Mouse (Mus musculus): Measurements from ENCODE around the gene Ankrd26. TPM values are rescaled to one million over a fixed set of nuclear protein-coding genes. Genes with fewer than 3 reads are reported as not detected.
A peak's percentile ranks its signal among the peaks of the same experiment; 100 is the strongest.

The Ankrd26 gene
- polyA plus RNA-seq, 1 experiment, result 0.08 TPM

DNA sequence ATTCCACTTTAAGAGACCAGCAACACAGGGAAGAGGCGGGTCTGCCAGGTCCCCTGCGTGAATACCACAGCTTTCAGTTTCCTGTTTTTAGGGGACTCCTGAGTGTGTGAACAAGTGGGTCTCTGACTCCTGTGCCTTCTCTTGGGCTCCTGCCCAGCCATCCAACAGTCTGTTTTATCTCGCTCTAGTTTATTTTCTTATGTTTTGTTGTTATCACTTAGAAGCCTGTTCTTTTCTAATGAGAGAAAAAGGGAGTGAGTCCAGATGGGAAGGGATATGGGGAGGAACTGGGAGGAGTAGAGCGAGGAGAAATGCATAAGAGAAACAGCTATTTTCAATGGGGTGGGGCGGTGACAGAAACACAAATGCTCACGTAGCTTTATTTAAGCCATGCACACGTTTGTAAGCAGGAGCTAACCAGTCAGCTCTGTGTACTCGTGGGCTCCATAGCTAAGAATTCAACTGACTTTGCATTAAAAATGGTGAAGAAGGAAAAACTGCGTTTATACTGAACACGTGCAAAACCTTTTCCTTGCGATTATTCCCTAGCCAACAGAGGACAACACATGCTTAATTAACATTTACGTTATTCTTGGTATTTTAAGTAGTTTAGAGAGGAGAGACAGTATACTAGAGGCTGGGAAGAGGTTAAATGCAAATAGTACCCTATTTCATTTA is 48.6 kb downstream of the Ankrd26 start:
- peaks cover 61% of the 10 kb centered on the region for H3K36me3 ChIP-seq (ENCODE audit: control insufficient read depth)

DNA sequence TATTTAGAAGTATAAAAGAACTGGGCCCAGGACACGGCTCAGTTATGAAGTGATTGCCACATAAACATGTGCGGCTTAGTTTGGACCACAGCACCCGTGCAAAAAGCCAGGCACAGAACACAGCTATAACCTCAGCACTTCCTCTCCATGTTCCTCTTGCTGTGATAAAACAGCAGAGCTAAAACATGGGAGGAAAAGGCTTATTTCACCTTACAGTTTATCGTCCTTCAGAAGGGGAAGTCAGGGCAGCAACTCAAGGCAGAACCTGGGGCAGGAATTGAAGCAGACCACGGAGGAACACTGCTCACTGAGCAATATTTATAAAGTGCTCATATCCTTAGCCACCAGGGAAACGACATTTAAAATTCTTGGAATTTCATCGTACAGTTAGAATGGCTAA is 63.0 kb downstream of the Ankrd26 start:
- peaks cover 19% of the 10 kb centered on the region for H3K36me3 ChIP-seq (ENCODE audit: control insufficient read depth)
- no peak overlapping the region for H3K4me3 ChIP-seq (replicated peaks)
- H3K4me1 ChIP-seq (ENCODE audit: control insufficient read depth), result no peaks in the 10 kb centered on the region
- no peaks in the 10 kb centered on the region for H3K27me3 ChIP-seq (ENCODE audit: control insufficient read depth)
- TF ChIP-seq GATA1 (IDR thresholded peaks at IDR 0.05; ENCODE audit: low read length), result no peak
- no peak for TF ChIP-seq TAL1 (IDR thresholded peaks at IDR 0.05; ENCODE audit: low read length)
- H3K9me3 ChIP-seq (ENCODE audit: control insufficient read depth, low read length), result no peaks in the 10 kb centered on the region

More for the DNA sequence above, 48.6 kb downstream of the Ankrd26 start:
- Histone ChIP-seq H3K27me3 (ENCODE audit: control insufficient read depth) (no peaks in the 10 kb centered on the region), H3K4me1 (ENCODE audit: control insufficient read depth) (no peaks in the 10 kb centered on the region), H3K4me3 (replicated peaks) (no peak overlapping the region), H3K9me3 (ENCODE audit: control insufficient read depth, low read length) (no peaks in the 10 kb centered on the region)
- TF ChIP-seq TAL1 (IDR thresholded peaks at IDR 0.05; ENCODE audit: low read length) (no peak), GATA1 (IDR thresholded peaks at IDR 0.05; ENCODE audit: low read length) (no peak)

DNA sequence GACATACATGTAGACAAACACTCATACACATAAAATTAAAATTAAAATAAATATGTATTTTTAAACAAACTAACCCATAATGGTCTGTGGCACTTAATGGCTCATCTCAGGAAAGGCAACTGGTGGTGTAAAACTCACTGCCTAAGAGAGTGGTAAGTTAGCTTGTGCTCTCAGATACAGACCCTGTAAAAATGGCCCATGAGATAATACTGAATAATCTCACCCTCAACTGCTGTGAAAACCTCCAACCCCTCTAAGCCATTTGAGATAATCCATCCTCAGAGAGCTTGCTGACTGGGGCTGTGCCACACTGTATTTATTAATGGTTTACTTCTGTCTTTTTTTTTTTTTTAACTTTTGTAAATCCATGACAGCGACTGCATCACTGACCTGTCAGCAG is 79.9 kb downstream of the Ankrd26 start:
- Histone ChIP-seq H3K4me3 (replicated peaks) (no peak overlapping the region), H3K9me3 (ENCODE audit: control insufficient read depth, low read length) (no peaks in the 10 kb centered on the region), H3K27me3 (ENCODE audit: control insufficient read depth) (peaks cover 33% of the 10 kb centered on the region), H3K4me1 (ENCODE audit: control insufficient read depth) (peaks cover 9% of the 10 kb centered on the region), H3K36me3 (ENCODE audit: control insufficient read depth) (no peaks in the 10 kb centered on the region)
- TF ChIP-seq GATA1 (IDR thresholded peaks at IDR 0.05; ENCODE audit: low read length), result no peak
- TF ChIP-seq TAL1 (IDR thresholded peaks at IDR 0.05; ENCODE audit: low read length), result no peak

DNA sequence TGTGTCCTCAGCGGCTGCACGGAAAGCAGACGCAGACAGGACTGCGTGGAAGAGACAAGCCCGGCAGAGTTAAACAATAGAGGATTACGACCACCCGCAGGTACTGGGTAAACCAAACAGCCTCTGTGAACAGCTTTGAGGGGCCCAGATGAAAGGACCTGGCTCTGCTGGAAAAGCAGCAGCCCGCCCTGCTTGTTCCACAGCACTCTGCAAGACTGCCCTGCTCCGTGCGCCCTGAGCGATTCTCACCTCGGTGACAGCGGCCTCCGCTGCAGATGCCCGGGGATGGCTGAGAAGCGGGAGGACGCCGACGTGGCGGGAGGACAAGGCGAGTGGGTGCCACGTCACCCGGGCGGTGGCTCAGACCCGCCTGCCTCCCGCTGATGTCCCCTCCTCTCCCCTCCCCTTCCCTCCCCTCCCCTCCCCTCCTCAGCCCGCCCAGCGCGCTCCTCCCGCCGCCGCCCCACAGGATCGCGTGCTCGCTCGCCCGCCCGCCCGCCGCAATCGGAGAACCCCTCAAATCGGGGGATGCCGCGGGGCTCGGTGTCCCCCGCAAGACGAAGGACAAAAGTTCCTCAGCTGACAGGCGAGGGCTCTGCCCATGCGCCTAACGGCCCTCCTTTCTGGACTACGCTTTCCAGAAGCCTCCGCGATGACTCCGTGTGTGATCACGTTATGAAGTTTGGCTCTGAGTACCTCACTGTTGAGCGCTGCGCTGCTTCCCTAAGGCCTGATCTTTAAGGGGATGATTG is 82.9 kb downstream of the Ankrd26 start, which contains the start of gene Zfp9:
Zfp9 (minus strand) TSS at position 364 of the 752 bp plus-strand sequence.
- Histone ChIP-seq H3K4me1 (ENCODE audit: control insufficient read depth) (peaks cover 9% of the 10 kb centered on the region), H3K9me3 (ENCODE audit: control insufficient read depth, low read length) (no peaks in the 10 kb centered on the region), H3K27me3 (ENCODE audit: control insufficient read depth) (peaks cover 35% of the 10 kb centered on the region), H3K4me3 (replicated peaks) (peak within 1 kb of the TSS; percentile 58), H3K36me3 (ENCODE audit: control insufficient read depth) (no peaks in the 10 kb centered on the region)
- no peak for TF ChIP-seq GATA1 (IDR thresholded peaks at IDR 0.05; ENCODE audit: low read length)

DNA sequence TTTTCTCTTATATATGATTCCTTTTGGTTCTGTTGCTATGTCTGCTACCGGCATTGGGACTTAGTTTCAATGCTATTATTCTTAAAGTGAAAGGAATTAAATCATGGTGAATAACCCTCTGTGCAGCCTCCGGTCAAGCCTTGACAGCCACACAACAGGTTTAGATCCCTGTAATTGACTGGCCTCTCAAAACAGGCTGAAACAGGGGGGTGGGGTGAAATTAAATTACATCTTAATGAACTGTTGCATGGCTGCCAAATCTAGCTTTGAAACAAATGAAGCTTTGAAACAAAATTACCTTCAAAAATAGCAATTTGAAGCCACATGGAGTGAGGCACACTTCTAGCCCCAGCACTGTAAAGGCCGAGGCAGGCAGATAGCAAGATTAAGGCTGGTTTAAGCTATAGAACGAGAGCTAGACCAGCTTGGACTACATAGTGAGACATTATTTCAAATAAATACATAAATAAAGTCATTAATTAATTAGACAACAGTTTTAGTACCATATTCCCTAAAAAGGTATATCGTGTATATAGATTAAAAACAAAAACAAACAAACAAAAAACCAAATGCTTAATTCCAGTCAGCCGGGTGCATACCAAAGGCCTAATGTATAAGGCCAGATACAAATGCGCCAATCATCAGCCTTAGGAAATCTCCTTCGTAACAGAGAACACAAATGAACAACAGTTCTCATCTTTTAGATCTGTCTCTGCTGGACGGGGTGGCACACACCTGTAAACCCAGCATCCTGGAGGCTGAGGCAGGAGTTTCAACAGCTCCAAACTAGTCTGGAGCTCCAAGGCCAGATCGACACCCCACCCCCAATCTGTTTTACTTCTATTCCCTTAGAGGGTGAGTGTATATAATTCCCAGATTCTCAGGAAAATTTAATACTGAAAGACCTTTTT is 83.9 kb downstream of the Ankrd26 start:
- TF ChIP-seq GATA1 (IDR thresholded peaks at IDR 0.05; ENCODE audit: low read length), result no peak
- TF ChIP-seq TAL1 (IDR thresholded peaks at IDR 0.05; ENCODE audit: low read length), result no peak
- H3K4me3 ChIP-seq (replicated peaks), result peak overlapping the region; percentile 58
- H3K27me3 ChIP-seq (ENCODE audit: control insufficient read depth), result peaks cover 35% of the 10 kb centered on the region
- H3K36me3 ChIP-seq (ENCODE audit: control insufficient read depth), result no peaks in the 10 kb centered on the region
- H3K9me3 ChIP-seq (ENCODE audit: control insufficient read depth, low read length), result no peaks in the 10 kb centered on the region
- peaks cover 9% of the 10 kb centered on the region for H3K4me1 ChIP-seq (ENCODE audit: control insufficient read depth)

DNA sequence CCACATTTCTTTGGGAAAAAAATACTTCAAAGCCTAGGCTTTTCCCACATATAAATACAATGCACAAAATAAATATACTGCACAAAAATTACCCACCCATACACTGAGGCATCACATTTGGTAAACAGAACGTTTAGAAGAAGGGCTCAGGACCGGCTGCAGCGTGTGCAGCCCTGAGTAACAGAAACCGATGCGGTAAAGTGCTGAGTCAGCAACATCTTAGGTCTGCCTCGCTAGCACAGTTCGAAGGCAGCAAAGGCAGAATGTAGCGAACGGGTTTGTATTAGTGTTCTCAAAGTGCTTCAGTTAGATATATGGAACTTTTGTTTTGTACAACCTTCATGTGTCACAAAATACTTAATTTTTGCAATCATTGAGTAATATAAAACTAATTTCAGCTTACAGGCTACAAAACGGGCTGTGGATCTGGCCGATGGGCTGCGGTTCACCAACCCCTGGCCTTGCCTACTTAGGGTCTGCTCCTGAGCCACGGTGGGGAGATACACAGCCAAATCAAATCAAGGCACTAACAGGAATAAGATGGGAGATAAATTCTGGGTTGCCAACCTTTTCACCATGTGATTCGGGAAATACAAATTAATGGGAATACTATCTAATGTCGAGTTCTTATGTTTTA is 99.8 kb downstream of the Ankrd26 start:
- Histone ChIP-seq H3K4me3 (replicated peaks) (no peak overlapping the region), H3K4me1 (ENCODE audit: control insufficient read depth) (no peaks in the 10 kb centered on the region), H3K9me3 (ENCODE audit: control insufficient read depth, low read length) (no peaks in the 10 kb centered on the region), H3K27me3 (ENCODE audit: control insufficient read depth) (no peaks in the 10 kb centered on the region), H3K36me3 (ENCODE audit: control insufficient read depth) (no peaks in the 10 kb centered on the region; the same call in 1 of the 2 replicates)
- TF ChIP-seq GATA1 (IDR thresholded peaks at IDR 0.05; ENCODE audit: low read length) (no peak), TAL1 (IDR thresholded peaks at IDR 0.05; ENCODE audit: low read length) (no peak)

DNA sequence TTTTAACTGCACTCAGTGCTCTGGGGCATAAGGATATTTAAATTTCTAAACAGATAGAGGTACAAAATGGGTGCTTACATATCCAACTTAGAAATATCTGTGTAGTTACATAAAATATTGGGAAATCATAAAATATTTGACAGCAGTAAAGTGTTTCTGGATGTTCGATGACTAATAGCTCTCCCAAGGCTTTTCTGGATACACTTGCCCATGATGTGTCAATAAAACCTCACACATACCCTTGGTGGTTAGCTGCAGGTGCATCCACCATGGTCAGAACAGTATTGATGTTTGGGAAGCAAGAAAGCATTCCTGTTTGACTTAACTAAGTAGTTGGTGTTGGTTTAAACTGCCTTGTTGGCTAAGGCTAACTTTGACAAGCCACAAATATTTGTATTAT is 104.3 kb downstream of the Ankrd26 start:
- Histone ChIP-seq H3K27me3 (ENCODE audit: control insufficient read depth) (no peaks in the 10 kb centered on the region), H3K4me3 (replicated peaks) (no peak overlapping the region), H3K36me3 (ENCODE audit: control insufficient read depth) (no peaks in the 10 kb centered on the region), H3K9me3 (ENCODE audit: control insufficient read depth, low read length) (no peaks in the 10 kb centered on the region), H3K4me1 (ENCODE audit: control insufficient read depth) (peaks cover 13% of the 10 kb centered on the region)
- TF ChIP-seq GATA1 (IDR thresholded peaks at IDR 0.05; ENCODE audit: low read length) (no peak), TAL1 (IDR thresholded peaks at IDR 0.05; ENCODE audit: low read length) (no peak)

DNA sequence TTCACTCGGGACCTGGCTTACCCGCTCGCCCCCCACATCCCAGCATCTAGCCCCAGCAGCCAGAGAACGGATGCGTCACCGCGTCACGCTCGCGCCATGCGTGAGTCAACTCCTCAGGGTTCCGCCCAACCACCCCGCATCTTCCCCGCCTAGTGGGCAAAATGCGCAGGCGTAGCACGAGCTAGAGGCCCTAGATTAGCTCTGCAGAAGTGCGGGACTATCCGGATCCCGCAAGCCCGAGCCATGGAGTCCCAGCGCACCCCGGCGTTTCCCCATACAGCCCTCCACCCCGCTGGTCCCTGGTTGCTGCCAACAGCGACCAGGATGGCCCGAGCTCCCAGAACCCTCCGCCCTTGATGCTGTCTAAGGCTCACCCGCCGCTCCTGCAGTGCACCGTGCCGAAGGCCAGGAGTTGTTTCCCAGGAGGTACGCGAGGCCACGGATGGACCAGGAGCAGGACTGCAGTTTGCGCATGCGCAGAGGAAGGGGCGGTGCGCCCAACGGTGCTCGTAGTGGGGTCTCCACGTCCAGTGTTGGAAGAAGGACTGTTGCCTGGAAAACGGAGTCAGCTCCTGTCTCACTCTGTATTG is 106.9 kb downstream of the Ankrd26 start, which contains the start of gene Zfp248:
Zfp248 (minus strand) TSS at position 487 of the 590 bp plus-strand sequence.
- no peaks in the 10 kb centered on the region for H3K27me3 ChIP-seq (ENCODE audit: control insufficient read depth)
- peaks cover 13% of the 10 kb centered on the region for H3K4me1 ChIP-seq (ENCODE audit: control insufficient read depth)
- TF ChIP-seq TAL1 (IDR thresholded peaks at IDR 0.05; ENCODE audit: low read length) (no peak), GATA1 (IDR thresholded peaks at IDR 0.05; ENCODE audit: low read length) (no peak)
- H3K9me3 ChIP-seq (ENCODE audit: control insufficient read depth, low read length), result no peaks in the 10 kb centered on the region
- peak within 1 kb of the TSS; percentile 68 for H3K4me3 ChIP-seq (replicated peaks)
- no peaks in the 10 kb centered on the region for H3K36me3 ChIP-seq (ENCODE audit: control insufficient read depth)
